Mouse (Mus musculus): ENCODE results near the gene Zranb3. TPM values are rescaled to one million over a fixed set of nuclear protein-coding genes. Genes with fewer than 3 reads are reported as not detected.
"Not testable (repeated sequence)": the region's sequence is repeated elsewhere in the genome, so short reads cannot be mapped to it uniquely, and the experiment has no call there.

Gene Zranb3
- polyA plus RNA-seq, 1 experiment, result 7.7 TPM

DNA sequence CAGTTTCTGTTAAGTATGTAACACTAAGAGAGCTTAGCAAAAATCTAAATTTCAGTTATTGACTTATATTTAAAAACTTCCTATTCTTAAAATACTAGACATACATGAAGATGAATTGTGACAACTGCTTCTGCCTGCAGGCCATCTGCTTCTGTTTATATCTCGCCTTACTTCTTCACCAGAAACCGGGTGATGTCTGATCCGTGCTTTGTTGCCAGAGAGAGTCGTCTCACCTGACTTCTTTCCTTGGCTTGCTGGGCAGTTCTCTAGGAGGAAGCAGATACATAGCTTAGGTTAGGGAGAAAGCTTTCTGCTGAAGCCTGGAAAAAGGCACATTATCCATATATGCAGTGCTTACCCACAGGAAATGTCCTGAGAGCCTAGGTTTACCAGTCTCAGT lies 148.0 kb downstream of the Zranb3 start:
- no peaks in the 10 kb centered on the region; the same call in 1 of the 2 replicates for H3K36me3 ChIP-seq (ENCODE audit: control insufficient read depth, insufficient read depth, low read length)
- TF ChIP-seq CTCF (IDR thresholded peaks at IDR 0.05; ENCODE audit: control insufficient read depth, insufficient read depth, insufficient replicate concordance, low read depth, low read length) (no peak), POLR2A (IDR thresholded peaks at IDR 0.05; ENCODE audit: control insufficient read depth, low read depth, low read length) (no peak)
- H3K27me3 ChIP-seq (ENCODE audit: control insufficient read depth, insufficient read depth, low read length), result no peaks in the 10 kb centered on the region
- no peaks in the 10 kb centered on the region for H3K4me1 ChIP-seq (ENCODE audit: control insufficient read depth, insufficient read depth, low read length)
- H3K27ac ChIP-seq (ENCODE audit: control insufficient read depth, insufficient read depth, low read depth, low read length), result no peak overlapping the region
- H3K4me3 ChIP-seq (ENCODE audit: control insufficient read depth, low read depth, low read length), result no peak overlapping the region

DNA sequence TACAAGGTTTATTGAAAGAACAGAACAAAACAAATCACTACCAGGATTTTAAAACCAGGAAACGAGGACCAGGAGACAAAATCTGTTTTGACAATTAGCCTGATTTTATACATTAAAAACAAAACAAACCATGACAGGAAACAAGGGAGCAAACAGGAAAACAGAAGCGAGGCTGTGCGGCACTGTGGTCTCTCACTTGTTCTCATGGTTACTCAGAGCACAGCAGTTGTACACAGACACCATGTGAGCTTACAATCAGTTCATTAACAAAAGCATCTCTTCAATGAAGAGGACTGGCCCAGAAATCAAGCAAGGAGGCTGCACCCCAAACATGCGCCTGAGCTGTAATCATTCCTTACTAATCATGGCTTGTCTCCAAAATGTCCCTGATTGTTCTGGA lies 148.6 kb downstream of the Zranb3 start:
- not testable (repeated sequence) for H3K27ac ChIP-seq (ENCODE audit: control insufficient read depth, insufficient read depth, low read depth, low read length); H3K36me3 ChIP-seq (ENCODE audit: control insufficient read depth, insufficient read depth, low read length); H3K27me3 ChIP-seq (ENCODE audit: control insufficient read depth, insufficient read depth, low read length); H3K4me1 ChIP-seq (ENCODE audit: control insufficient read depth, insufficient read depth, low read length); H3K4me3 ChIP-seq (ENCODE audit: control insufficient read depth, low read depth, low read length)

DNA sequence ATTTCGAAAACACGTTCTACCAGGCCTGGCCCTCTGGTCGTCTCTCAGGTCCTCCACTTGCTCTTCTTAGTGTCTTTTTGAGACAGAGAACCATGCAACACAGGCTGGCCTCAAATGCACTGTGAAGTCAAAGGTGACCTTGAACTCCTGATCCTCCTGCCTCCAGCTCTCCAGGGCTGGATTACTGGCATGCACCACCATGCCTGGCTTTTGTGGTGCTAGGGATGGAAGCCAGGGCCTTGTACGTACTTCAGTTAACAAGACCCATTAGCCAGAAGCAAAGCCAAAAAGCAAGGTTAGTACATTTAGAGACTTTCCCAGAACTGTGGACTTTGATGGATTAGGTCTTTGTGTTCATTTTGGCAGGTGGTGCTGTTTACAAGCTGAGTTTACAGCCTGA lies 150.6 kb downstream of the Zranb3 start:
- no peaks in the 10 kb centered on the region for H3K4me1 ChIP-seq (ENCODE audit: control insufficient read depth, insufficient read depth, low read length)
- no peak for TF ChIP-seq CTCF (IDR thresholded peaks at IDR 0.05; ENCODE audit: control insufficient read depth, insufficient read depth, insufficient replicate concordance, low read depth, low read length)
- TF ChIP-seq POLR2A (IDR thresholded peaks at IDR 0.05; ENCODE audit: control insufficient read depth, low read depth, low read length), result no peak
- no peaks in the 10 kb centered on the region; the same call in 1 of the 2 replicates for H3K36me3 ChIP-seq (ENCODE audit: control insufficient read depth, insufficient read depth, low read length)
- H3K4me3 ChIP-seq (ENCODE audit: control insufficient read depth, low read depth, low read length), result no peak overlapping the region
- no peak overlapping the region for H3K27ac ChIP-seq (ENCODE audit: control insufficient read depth, insufficient read depth, low read depth, low read length)
- H3K27me3 ChIP-seq (ENCODE audit: control insufficient read depth, insufficient read depth, low read length), result no peaks in the 10 kb centered on the region

DNA sequence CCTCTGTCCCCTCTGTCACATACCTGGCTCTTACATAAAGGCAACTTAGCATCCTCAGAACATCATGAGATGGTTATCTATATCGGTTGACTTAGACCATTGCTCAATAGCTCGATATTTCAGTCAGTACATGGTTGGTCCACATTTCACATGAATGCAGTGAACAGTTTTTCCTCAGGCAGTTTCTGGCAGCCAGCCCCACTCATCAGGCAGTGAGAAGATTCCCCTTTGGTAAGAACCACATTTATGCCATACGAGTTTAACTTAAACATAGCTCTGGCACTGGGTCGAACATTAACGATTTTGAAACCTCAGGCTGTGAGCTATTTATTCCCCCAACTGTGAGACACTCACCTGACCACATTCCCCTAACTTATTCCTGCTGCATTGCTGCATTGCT lies 154.1 kb downstream of the Zranb3 start:
- no peaks in the 10 kb centered on the region; the same call in 1 of the 2 replicates for H3K36me3 ChIP-seq (ENCODE audit: control insufficient read depth, insufficient read depth, low read length)
- no peaks in the 10 kb centered on the region for H3K27me3 ChIP-seq (ENCODE audit: control insufficient read depth, insufficient read depth, low read length)
- H3K4me1 ChIP-seq (ENCODE audit: control insufficient read depth, insufficient read depth, low read length), result no peaks in the 10 kb centered on the region
- TF ChIP-seq POLR2A (IDR thresholded peaks at IDR 0.05; ENCODE audit: control insufficient read depth, low read depth, low read length), result no peak
- no peak for TF ChIP-seq CTCF (IDR thresholded peaks at IDR 0.05; ENCODE audit: control insufficient read depth, insufficient read depth, insufficient replicate concordance, low read depth, low read length)
- no peak overlapping the region for H3K4me3 ChIP-seq (ENCODE audit: control insufficient read depth, low read depth, low read length)
- H3K27ac ChIP-seq (ENCODE audit: control insufficient read depth, insufficient read depth, low read depth, low read length), result no peak overlapping the region

DNA sequence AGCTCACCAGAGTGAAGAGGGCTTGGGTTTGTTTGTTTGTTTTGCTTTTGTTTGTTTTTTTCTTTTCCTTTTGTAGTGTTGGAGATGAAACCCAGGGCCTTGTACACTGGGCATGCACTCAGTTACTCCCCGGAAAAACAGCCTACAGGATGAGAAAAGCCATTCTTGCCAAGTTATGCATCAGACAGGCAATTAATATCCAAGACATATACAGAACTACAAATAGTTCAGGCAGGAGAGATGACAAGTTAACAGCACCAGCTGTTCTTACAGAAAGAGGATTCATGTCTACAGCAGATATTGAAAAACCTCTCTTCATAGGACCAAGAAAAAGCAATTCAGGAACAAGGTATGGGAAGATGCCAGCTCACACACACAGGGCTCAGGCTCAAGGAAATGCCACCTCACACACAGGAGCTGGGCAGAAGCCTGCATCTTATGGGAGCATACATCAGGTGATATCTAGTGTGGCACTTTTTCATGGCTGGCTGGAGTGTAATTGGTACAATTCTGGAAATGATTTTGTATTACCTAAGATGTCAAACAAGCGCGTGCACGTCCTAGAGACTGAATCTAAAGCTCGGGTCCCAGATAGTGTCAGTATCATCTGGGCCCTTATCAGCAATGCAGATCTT lies 156.1 kb downstream of the Zranb3 start:
- no peaks in the 10 kb centered on the region for H3K36me3 ChIP-seq (ENCODE audit: control insufficient read depth, insufficient read depth, low read length)
- no peak overlapping the region for H3K4me3 ChIP-seq (ENCODE audit: control insufficient read depth, low read depth, low read length)
- TF ChIP-seq POLR2A (IDR thresholded peaks at IDR 0.05; ENCODE audit: control insufficient read depth, low read depth, low read length) (no peak), CTCF (IDR thresholded peaks at IDR 0.05; ENCODE audit: control insufficient read depth, insufficient read depth, insufficient replicate concordance, low read depth, low read length) (no peak)
- no peaks in the 10 kb centered on the region for H3K27me3 ChIP-seq (ENCODE audit: control insufficient read depth, insufficient read depth, low read length)
- H3K27ac ChIP-seq (ENCODE audit: control insufficient read depth, insufficient read depth, low read depth, low read length), result no peak overlapping the region
- no peaks in the 10 kb centered on the region for H3K4me1 ChIP-seq (ENCODE audit: control insufficient read depth, insufficient read depth, low read length)

DNA sequence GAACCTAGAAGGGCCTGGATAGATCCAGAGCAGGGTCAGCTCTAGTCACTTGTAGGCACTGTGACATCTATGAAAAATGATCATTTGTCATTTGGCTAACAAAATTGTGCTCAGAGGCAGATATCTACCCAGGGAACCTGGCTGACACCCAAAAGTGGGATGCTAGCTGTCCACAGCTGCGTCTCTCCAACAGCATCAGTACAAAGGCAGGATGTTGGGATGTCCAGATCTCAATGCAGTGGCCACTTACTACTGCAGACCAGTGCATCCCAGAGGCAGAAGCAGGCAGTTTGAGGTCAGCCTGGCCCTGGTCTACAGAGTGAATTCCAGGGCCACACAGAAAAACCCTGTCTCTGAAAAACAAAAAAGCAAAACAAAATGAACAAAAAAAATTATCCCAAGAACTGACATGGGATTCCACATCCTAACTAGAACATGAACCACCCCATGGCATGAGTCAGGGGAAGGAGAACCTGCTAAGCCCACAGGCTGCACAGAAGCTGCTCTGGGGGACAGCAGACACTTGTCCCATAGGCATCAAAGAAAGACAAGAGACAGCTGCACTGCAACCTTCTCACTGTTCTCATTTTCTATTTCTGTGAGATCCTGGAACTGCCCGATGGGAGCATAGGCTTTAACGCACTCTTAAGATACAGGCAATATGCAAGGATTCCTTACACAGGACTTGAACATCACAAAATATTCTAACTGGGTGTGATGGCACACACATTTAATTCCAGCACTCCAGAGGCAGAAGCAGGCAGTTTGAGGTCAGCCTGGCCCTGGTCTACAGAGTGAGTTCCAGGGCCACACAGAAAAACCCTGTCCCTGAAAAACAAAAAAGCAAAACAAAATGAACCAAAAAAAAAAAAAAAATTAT lies 156.9 kb downstream of the Zranb3 start:
- H3K36me3 ChIP-seq (ENCODE audit: control insufficient read depth, insufficient read depth, low read length), result no peaks in the 10 kb centered on the region
- no peak overlapping the region for H3K27ac ChIP-seq (ENCODE audit: control insufficient read depth, insufficient read depth, low read depth, low read length)
- H3K27me3 ChIP-seq (ENCODE audit: control insufficient read depth, insufficient read depth, low read length), result no peaks in the 10 kb centered on the region
- TF ChIP-seq CTCF (IDR thresholded peaks at IDR 0.05; ENCODE audit: control insufficient read depth, insufficient read depth, insufficient replicate concordance, low read depth, low read length), result no peak
- TF ChIP-seq POLR2A (IDR thresholded peaks at IDR 0.05; ENCODE audit: control insufficient read depth, low read depth, low read length), result no peak
- H3K4me3 ChIP-seq (ENCODE audit: control insufficient read depth, low read depth, low read length), result no peak overlapping the region
- H3K4me1 ChIP-seq (ENCODE audit: control insufficient read depth, insufficient read depth, low read length), result no peaks in the 10 kb centered on the region

DNA sequence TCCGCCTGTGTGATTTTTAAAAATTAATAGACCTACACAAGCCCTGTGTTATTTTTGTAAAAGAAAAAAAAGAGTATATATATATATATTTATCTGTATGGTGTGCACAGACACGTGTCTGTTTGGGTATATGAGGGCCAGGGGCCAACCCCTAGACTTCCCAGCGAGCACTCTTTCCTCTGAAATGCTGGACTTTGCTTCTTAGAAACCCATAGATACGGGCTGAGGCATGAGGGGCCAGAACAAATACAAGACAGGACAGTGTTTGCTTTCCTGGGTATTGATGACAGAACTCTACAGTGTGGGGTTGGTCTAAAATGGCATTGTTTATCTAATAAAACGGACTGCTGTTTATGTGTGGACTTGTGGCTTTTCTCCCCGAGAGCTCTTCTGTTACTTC lies 159.3 kb downstream of the Zranb3 start:
- TF ChIP-seq POLR2A (IDR thresholded peaks at IDR 0.05; ENCODE audit: control insufficient read depth, low read depth, low read length), result no peak
- no peak for TF ChIP-seq CTCF (IDR thresholded peaks at IDR 0.05; ENCODE audit: control insufficient read depth, insufficient read depth, insufficient replicate concordance, low read depth, low read length)
- Histone ChIP-seq H3K27me3 (ENCODE audit: control insufficient read depth, insufficient read depth, low read length) (no peaks in the 10 kb centered on the region), H3K36me3 (ENCODE audit: control insufficient read depth, insufficient read depth, low read length) (peaks cover 1% of the 10 kb centered on the region; the same call in 1 of the 2 replicates), H3K4me1 (ENCODE audit: control insufficient read depth, insufficient read depth, low read length) (no peaks in the 10 kb centered on the region), H3K27ac (ENCODE audit: control insufficient read depth, insufficient read depth, low read depth, low read length) (no peak overlapping the region), H3K4me3 (ENCODE audit: control insufficient read depth, low read depth, low read length) (no peak overlapping the region)
